Mouse (Mus musculus): Measurements from ENCODE around the gene Ywhaq.
"Not testable (repeated sequence)": the region's sequence is repeated elsewhere in the genome, so short reads cannot be mapped to it uniquely, and the experiment has no call there.

Ywhaq gene

DNA sequence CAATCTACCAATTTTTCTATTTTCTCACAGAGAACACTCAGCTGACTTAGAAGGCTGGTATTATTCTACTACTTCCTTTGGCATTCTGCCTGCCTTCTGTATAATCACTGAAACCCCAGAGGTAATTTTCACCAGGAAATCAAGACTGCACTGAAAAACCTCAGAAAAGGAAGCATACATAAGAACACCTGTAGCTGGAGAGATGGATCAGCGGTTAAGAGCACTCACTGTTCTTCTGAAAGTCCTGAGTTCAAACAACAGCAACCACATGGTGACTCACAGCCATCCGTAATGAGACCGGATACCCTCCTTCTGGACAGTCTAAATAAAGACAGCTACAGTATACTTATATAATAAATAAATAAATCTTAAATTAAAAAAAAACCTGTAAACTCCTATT, 7.8 kb downstream of the Ywhaq start:
- DNase-seq (ENCODE audit: low spot score), result no peak

DNA sequence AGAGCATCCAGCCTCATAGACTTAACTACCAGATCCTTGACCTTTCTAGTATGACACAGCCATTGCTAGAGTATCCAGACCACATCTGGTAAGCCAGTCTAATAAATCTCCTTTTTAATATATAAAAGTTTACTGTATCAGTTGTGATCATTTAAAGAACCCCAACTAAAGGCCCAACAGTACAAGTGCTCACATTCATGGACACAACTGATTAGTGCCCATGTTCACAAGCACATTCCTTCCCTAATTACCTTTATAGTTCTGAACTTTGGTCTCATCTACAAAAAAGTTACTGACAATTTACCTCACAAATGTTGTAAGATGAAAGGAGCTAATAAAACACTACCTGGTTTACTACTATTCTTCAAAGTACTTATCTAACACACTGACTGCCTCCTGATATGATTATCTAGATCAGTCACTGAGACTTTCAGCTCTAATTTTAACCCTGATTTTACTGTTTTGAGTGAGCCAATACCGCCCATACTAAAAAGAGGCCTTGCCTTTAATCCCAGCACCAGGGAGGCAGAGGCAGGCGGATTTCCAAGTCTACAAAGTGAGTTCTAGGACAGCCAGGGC, 8.6 kb downstream of the Ywhaq start:
- no peak for DNase-seq (ENCODE audit: low spot score)

DNA sequence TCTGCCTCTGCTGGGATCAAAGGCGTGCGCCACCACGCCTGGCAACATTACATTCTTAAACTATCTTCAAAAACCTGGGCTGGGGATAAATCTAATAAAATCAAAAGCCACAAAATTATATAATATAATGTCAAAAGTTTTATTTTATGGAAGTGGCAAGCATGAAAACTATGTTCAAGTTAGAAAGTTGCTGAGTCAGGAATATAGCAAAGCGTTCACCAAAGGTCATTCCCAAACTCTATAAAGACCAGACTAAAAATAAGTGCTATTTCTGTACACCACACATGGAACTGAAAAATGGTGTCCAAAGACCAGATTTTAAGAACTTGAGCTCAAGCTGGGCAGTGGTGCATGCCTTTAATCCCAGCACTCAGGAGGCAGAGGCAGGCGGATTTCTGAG, 14.7 kb downstream of the Ywhaq start:
- no peak for DNase-seq (ENCODE audit: low spot score)

DNA sequence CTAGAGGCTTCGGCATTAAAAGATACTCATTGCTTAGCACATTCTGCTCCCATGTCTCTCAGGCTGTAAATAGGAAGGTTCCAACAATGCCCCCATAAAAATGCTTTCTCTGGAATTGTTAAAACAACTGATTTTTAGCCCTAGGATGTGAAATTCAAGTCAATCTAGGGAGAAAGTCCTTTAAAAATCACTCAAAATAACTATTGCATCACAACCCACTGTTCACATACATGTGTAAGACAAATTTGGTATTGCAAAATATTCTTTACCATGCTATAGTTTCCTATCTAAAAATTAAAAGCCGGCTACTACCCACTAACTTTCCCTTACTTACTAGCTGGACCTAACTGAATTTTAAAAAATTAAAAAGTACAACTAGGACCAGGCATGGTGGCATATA, 31.2 kb downstream of the Ywhaq start:
- DNase-seq (ENCODE audit: low spot score), result no peak

DNA sequence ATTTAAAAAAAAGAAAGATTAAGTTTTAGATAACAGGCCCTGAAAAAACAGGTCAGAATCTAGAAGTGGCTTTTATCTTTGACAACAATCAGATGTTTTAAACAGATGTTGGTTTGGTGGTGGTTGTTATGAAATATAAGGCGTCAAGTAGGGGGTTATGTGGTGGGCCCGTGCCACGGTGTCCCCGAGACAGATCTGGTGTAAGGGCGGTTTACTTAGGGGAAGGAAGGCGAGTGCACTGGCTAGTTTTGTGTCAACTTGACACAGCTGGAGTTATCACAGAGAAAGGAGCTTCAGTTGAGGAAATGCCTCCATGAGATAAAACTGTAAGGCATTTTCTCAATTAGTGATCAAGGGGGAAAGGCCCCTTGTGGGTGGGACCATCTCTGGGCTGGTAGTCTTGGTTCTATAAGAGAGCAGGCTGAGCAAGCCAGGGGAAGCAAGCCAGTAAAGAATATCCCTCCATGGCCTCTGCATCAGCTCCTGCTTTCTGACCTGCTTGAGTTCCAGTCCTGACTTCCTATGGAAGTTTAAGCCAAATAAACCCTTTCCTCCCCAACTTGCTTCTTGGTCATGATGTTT, 38.6 kb downstream of the Ywhaq start:
- DNase-seq (ENCODE audit: low spot score), result not testable (repeated sequence)

DNA sequence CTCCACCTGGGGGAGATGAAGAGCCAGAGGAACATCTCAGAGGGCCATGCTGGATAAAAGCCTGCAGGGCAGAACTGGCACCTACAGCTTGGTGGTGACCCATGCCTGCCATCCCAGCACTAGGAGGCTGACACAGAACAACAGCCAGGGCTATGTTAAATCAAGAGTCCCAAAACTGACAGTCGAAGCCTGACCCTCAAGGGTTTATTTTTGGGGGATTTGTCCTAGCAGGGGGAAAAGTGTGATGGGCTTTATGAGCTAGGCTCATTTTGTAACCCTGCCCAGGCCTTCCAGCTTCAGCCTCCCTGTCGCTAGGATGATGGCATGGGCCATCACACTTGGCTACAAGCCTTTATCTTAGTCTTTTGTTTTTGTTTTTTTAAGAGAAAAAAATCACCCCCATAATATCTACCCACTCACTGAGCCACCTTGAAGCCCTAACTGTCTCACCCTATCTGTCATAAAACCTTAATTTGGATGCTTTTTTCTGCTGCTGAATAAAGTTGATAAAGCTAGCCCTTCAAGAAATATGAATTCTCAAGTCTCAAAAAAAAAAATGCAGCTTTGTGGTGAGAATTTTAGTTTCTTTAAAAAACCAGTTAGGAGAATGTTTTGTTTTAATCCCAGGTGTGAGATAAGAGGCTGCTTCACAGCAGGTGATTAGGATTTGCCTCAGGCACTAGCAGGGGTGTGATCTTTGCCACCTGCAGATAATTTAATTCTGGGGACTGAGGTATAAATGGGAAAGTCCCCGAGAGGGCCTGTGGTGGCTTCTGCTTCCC, 41.9 kb downstream of the Ywhaq start:
- no peak for DNase-seq (ENCODE audit: low spot score)

DNA sequence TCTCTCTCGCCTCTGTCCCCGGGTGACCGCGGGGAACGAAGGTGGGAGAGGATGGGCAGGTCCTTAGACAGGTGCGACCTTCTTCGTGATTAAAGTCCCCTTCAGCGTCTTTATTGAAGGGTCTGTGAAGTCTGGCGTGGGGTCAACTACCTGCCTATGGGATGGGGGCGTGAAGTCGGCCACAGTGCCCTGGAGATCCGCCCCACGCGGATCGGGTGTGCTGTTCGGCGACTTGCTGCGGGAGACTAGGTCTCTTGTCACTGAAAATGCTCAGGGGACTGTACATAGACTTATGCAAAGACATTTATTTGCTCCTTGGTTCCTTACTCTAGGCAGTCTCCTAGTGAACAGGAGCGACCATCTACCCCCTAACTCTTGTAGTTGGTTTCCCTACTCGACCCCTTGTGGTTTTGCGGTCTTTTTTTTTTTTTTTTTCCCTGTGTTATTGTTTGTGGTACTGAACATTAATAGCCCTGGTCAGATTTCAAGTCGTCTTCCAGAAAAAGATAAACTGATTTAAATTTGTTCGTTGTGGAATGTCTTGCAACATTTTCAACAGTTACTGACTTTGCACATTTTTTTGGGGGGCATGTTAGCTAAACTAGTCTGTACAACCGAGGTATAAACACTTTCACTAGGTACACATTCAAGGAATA, 43.5 kb downstream of the Ywhaq start:
- DNase-seq (ENCODE audit: low spot score), result no peak

DNA sequence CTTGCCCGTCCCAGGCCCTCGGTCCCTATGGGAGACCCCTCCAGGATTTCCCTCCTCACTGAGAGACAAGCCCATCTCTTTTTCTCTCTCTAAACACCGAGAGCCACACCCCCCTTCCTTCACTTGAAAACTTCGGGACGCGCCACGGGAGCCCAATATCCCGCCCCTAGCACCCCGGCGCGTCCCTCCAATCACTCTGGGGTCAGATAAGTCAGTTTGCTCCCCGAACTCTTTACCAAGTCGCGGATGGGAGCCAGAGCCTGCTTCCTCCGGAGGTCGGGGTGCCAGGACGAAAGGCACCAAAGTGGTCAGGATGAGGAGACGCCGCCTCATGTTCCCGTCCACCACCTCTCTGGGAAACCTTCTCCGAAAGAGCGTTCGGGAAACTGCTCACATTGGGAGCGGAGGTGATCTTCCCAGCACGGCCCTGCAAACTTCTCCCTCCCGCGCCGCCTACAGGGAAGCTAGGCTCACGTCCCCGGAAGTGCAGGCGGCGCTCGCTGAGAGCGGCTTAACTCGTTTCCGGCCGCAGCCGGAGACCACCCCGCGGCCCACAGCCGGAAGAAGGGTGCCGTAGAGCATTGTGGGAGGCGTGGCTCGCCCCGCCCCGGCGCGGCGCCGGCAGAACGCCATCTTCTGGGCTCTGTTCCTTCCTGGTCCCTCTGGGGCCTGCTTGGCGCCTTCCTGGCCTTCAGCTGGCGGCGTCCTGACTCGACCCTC, 44.2 kb downstream of the Ywhaq start, which contains the start of gene Adam17:
Gene Adam17, minus strand, starts transcription at position 533 of the 720 bp plus-strand sequence.
- DNase-seq (ENCODE audit: low spot score), result peak; percentile 92

DNA sequence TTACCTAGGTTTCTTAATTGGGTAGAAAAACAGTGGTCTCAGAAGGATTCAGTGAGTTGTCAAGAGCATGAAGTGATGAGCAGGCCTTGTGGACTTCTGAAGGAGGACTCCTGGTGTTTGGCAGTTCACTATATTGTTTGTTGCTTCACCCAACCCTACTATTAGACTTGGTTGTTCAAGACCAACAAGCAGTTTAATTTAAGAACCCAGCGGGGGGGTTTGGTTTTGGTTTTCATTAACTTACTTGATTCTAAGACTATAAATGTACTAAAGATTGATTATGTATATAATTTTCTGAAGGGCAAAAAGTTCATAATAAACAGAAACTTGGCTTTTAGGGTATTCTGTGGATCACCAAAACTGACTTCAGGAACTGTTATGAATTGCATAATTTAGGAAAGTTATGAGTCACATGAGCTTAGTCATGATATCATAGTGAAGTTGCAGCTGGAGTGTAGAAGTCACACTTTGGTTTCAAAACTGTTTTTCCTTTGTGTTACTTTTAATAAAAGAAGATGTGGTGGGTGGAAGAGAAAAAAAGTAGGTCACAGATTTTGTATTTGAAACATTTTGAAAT, 47.3 kb downstream of the Ywhaq start:
- DNase-seq (ENCODE audit: low spot score), result no peak

DNA sequence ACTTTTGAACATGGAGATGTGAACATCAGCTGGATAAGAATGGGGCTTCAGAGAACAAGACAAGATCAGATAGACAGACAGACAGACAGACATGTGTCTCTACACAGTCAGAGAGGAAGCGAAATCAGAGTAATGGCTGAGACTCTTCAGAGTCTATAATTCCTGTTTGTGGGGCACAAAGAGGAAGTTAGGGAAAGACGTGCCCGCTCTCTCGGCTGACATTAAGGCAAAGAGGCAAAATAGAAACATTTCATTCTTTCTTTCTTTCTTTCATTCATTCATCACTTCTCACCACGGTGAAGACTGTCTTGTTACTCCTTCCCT, 48.4 kb downstream of the Ywhaq start:
- no peak for DNase-seq (ENCODE audit: low spot score)

DNA sequence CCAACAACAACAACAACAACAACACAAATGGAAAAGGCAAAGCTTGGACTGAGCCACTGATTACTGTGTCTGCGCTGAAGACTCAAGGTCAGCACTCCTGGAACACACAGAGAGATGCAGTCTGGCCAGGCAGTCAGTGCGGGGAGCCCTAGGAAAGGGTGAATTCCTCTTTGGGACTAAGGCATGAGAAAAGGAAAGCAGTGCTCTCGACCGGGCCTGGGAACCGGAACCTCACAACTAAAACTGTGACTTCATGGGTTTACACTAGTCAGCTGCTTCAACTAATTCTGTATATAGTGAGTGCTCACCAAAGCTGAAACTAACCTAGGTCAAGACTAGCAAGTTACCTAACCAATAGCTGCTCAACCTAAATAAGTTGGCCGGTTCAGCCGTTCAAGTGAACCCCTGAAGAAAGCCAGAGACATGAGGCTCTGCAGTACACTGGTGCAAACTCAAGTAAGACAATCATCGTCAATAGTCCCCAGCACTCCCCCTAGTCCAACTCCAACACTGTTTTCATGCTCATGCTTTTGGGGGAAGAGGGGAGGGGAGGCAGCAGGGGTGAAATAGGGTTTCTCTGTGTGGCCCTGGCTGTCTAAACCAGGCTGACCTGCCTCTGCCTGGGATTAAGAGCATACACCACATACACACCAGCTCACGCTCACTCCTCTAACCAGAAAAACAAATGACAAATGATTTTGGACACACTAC, 48.9 kb downstream of the Ywhaq start:
- no peak for DNase-seq (ENCODE audit: low spot score)

DNA sequence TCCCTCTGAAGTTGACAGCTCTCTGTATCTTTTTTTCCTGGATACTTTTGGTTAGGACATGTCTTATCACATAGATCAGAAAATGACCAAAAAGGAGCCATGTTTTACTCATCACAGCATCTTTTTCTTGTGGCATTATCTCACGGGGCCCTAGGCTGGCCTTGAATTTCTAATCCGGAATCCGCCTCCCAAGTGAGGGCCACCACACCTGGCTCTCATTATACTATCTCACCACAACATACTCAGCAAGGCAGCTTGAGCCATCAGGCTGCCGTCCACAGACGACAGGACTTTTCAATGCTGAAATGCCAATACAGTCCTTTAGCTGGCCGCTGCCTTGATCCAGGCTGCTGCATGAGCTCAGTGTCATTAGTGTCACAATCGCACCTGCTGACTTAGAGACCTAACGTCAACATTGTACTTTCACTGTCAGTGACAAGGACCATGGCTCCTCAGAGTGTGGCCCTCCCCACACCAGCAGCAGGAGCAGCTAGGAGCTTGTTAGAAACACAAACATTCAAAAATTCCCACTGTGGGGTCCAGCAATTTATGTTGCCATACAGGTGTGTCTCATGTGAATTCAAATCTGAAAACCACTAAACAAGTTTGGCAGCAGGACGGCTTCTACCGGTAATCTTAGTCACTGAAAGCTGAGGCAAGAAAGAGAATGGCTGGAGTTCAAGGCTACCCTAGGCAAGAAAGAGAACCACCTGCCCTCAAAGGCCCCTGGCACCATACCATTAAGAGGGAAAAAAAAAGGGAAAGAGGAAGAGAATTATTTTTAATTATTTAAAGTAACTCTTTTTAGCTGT, 52.6 kb downstream of the Ywhaq start:
- no peak for DNase-seq (ENCODE audit: low spot score)

DNA sequence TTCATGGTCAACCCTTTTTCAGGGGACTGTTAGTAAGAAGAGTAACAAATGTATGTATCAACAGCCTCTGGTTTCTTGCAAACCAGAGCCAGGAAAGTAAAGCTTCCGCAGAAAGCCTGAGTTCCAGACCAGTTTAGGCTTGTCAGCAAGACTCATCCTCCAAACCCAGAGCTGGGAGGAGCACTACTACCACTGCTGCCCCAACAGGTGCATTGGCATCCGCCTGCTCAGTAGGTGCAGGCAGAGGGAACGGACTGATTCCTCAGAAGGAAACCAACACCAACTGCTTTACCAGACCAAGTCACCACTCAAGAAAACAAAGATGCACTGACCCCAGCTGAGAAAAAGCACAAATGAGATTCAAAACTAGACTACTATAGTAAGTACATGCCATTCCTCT, 54.2 kb downstream of the Ywhaq start:
- no peak for DNase-seq (ENCODE audit: low spot score)

DNA sequence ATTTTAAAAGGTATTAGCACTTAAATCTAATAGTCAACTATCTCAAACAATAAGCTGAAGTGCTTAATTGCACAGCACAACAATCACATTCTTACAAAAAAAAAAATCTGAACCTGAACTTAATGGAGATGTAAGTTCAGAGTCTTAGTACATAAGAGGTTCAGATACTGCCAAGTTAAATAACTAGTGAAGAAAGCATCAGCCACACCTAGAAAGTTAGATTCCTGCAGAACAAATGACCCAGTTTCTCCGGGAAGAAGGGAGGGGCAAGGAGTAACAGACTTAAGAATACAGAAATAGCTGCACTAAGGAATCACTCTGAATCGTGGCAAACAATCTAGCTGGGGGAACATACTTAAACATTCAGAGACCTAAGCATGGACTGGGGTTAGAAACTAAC, 54.8 kb downstream of the Ywhaq start:
- DNase-seq (ENCODE audit: low spot score), result no peak

DNA sequence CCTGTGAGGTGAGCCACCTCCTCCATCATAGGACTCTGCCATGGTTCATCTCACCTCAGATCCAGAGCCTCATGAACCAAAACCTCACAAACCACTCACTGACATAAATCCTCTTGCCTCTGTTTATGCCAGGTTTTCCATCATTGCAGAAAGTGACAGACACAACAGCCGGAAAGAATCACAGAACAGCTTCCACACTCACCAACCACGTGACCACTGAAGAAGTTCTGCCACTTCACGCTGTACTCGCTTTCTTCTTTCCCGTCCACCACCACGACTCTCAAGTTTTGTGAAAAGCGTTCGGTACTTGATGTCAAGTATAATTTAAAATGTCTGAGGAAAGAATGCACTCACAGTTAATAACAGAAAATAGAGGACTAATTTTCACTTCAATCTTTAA, 63.8 kb downstream of the Ywhaq start:
- DNase-seq (ENCODE audit: low spot score), result no peak

DNA sequence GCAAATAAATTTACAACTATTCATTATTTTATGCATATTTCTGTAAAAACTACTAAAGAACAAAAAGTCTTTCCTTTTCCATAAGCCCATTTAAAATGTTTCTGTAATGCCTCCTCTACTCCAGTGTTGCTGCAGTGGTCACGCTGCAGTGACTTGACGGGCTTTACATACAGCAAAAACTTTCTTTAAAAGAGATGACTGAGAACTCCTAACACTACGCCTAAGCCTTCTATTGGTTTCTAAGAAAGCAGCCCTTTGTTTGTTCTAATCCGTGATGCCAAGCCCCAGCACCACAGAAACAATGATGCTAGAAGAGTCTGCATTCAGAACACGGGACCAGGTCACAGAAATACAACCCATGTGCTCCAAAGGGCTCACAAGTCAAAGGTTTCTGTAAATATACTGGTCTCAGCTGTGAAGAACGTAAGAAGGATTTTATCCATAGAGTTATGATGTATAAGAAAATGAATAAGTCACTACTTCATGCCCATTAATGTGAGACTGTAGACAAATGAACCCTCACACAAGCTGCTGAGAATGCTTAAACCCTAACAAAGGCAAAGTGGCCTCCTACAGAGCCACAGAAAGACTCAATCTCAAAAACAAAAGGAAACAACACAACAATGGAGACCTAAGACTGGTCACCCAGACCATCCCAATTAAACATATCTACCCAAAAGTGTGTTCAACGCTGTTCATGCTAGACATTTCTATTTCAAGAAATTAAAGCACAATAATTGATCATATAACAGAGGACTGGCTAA, 67.1 kb downstream of the Ywhaq start:
- no peak for DNase-seq (ENCODE audit: low spot score)

DNA sequence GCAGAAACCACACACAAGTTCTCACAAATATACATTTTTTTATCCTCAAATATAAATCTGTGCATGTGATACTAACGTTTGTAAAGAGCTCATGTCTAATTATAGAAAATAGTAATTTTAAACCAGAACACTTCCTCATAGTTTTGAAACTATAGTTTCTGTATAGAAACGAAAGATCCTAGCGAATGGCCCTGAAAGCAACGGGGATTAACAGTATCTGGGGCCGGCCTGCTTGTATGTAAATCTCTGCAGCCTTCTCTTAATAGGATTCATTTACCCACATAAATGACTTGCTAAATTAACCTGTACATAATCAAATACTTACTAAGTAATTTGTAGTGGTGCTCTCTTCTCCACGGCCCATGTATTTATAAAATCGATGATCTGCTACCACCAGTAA, 70.5 kb downstream of the Ywhaq start:
- DNase-seq (ENCODE audit: low spot score), result no peak

DNA sequence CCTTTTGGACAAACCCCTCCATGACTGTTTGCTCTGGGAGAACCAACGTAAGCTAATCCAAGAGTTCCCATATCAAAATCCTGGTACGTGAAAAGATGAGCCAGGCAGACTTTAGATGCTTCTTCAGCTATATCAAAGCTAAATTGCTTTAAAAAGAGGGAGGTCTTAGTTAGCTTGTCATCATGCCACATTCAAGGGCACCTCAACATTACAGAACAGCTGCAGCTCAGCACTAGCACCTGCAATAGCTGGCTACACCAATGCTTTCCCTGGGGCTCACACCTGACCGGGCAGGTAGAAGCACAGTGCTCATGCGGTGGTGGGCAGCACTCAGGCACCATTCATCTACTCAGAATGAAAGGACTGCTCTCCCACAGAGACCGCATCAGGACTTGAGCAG, 76.8 kb downstream of the Ywhaq start:
- DNase-seq (ENCODE audit: low spot score), result no peak

Data from urinary bladder, postnatal 25 days (tissue).